ENCODE assay signal across 17 mouse cellular contexts in the genomic region with DNA sequence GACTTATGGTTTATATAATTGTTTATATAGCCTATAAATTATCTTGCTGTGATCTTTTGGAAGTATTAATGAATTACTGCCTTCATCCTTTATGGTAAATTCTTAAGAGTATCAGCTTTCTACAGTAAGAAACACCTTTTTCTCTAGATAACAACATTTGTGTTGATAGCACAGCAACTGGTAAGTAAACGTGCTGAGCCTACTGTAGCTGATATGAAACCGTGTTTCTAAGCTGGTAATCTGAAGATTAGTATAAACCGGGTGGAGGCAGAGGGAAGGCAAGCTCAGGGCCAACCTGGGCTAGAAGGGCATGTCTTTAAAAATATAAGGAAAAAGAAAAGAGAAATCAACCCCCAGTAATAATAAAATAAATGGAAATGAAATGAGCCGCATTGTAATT.
"Had no signal": no experiment of that assay in that cellular context is flagged by ENCODE, and none has a peak within 500 bp of the region (broad histone marks: within the 10 kb centered on the region; RNA-seq: fewer than 3 reads in every experiment).

No protein-coding gene starts in this region.

- H3K9ac ChIP-seq: limb, embryonic 13.5 days; midbrain, embryonic 13.5 days; neural tube, embryonic 12.5 days; neural tube, embryonic 15.5 days had no signal

- H3K27me3 ChIP-seq: limb, embryonic 13.5 days; midbrain, embryonic 13.5 days; neural tube, embryonic 12.5 days; neural tube, embryonic 15.5 days had no signal

- H3K27ac ChIP-seq: kidney, postnatal 0 days; layer of hippocampus, adult 2 months; limb, embryonic 10.5 days; limb, embryonic 13.5 days; midbrain, embryonic 10.5 days; midbrain, embryonic 13.5 days; neural tube, embryonic 12.5 days; neural tube, embryonic 15.5 days had no signal

- DNase-seq: kidney, adult 2 months; kidney, postnatal 25 days; layer of hippocampus, adult 9-11 months; lung, adult 2 months; lung, postnatal 14 days; lung, postnatal 4 days; thymus, adult 18-20 months; thymus, postnatal 36 days had no signal

- H3K4me1 ChIP-seq: limb, embryonic 10.5 days; limb, embryonic 13.5 days; midbrain, embryonic 10.5 days; midbrain, embryonic 13.5 days; neural tube, embryonic 12.5 days; neural tube, embryonic 15.5 days had no signal

- H3K4me3 ChIP-seq: layer of hippocampus, adult 2 months; limb, embryonic 10.5 days; limb, embryonic 13.5 days; midbrain, embryonic 10.5 days; midbrain, embryonic 13.5 days; neural tube, embryonic 12.5 days; neural tube, embryonic 15.5 days had no signal

- H3K4me2 ChIP-seq: limb, embryonic 13.5 days; midbrain, embryonic 13.5 days; neural tube, embryonic 12.5 days; neural tube, embryonic 15.5 days had no signal

- H3K9me3 ChIP-seq: limb, embryonic 10.5 days; midbrain, embryonic 10.5 days; neural tube, embryonic 15.5 days had no signal

- ATAC-seq: intestine, postnatal 0 days; midbrain, embryonic 13.5 days had no signal
